Mouse (Mus musculus) left cerebral cortex, adult 9 months (tissue): ENCODE data around the gene N4bp3.
A peak's percentile ranks its signal among the peaks of the same experiment; 100 is the strongest.
"Not testable (repeated sequence)": the region's sequence is repeated elsewhere in the genome, so short reads cannot be mapped to it uniquely, and the experiment has no call there.

Source experiments
- DNase-seq, 2 experiments: peaks; one replicate each; pipeline ENCODE4 v3.0.0; 2022; ENCODE audit warnings: low spot score in 2 of 2

N4bp3 gene

DNA sequence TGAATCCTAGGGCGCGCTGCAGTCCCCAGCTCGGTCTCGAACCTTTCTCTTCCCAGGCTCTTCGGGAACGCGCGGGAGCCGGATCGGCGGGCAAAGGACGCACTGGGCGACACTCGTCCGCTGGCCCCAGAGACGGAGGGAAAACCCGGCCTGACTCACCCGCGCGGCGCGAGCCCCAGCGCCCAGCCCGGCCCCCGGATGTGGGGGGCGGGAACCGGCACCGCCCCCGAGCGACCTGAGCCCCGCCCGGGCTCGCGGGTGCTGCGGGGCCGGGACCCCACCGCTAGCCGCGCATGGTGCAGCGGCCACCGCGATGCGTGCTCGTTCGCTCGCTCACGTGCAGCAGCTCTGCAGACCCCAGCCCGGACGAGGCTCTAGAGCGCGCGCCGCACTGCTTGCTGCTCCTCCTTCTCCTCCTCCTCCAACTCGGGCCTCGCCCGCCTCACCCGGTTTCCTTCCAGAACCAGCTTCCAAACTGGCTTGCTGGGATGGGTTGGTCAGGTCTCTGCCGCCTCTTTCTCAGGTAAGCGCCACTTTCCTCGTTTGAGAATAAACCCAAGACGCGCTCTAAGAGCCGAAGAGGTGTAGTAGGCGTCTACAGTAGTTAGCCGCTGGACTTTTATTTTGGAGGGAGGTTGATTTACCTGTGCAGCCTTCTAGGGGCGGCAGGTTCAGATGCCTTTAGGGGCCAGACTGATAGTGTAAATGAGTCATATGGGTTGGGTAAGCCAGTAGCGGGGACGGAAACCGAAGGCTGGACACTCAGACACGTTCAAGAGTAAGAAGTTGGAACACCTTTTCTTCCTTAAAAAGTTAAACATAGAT lies at the start of gene N4bp3, which contains the start of gene D930048N14Rik:
TSS of gene N4bp3 (minus strand) at position 152 of the 825 bp plus-strand sequence.
TSS of gene D930048N14Rik (plus strand) at position 264 of the 825 bp plus-strand sequence.
- DNase-seq: no peak

DNA sequence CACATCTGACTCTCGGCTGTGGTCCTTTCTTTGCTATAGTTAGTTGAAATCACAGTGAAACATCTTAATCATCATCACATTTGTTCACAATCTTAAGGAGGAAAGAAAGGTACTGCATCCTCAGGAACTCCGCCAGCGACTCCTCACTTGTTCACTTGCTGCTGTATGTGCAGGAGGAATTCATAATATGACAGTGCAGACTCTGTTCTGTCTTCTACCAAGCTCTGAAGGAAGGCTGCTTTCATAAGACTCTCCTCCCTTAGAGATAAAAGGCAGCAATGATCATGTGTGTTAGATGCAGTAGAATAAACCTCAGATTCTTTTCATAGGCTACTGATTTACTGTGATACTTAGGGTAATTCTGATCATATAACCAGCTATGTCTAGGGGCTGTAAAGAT lies 44.3 kb upstream of the N4bp3 start:
- no peak for DNase-seq

- not testable (repeated sequence) for DNase-seq
These were observed 40.0 kb upstream of the N4bp3 start for GRCm38 (mm10) chr11:51690597-51690996.

GRCm38 (mm10) chr11:51689343-51689742 lies 38.7 kb upstream of the N4bp3 start:
- DNase-seq: no peak

- DNase-seq: peak; percentile 99
These were observed 38.0 kb upstream of the N4bp3 start, which contains the start of gene 0610009B22Rik for GRCm38 (mm10) chr11:51688330-51689328. TSS of gene 0610009B22Rik (minus strand) at chr11:51688874.

DNA sequence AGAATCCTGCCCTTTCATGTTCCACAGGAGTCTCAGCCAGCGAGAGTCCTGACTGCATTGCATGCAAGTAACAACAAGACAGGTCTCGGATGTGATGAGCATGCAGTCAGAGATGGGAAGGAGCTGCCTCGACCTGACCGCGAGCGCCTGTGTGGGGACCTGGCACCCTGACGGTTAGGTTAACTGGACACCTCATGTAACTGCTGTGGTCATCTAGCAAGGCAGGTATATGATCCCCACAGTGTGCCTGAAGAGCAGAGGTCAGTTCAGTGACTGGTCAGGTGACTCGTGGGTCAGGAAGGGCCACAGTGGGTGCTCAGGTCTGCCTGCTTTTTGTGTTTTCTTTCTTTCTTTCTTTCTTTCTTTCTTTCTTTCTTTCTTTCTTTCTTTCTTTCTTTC lies 31.3 kb upstream of the N4bp3 start:
- no peak for DNase-seq

- peak in 1 of 2 experiments; percentile 86 for DNase-seq
These were observed 30.8 kb upstream of the N4bp3 start for GRCm38 (mm10) chr11:51681324-51681975.

- no peak for DNase-seq
These were observed 28.8 kb upstream of the N4bp3 start for GRCm38 (mm10) chr11:51679466-51679865.

DNA sequence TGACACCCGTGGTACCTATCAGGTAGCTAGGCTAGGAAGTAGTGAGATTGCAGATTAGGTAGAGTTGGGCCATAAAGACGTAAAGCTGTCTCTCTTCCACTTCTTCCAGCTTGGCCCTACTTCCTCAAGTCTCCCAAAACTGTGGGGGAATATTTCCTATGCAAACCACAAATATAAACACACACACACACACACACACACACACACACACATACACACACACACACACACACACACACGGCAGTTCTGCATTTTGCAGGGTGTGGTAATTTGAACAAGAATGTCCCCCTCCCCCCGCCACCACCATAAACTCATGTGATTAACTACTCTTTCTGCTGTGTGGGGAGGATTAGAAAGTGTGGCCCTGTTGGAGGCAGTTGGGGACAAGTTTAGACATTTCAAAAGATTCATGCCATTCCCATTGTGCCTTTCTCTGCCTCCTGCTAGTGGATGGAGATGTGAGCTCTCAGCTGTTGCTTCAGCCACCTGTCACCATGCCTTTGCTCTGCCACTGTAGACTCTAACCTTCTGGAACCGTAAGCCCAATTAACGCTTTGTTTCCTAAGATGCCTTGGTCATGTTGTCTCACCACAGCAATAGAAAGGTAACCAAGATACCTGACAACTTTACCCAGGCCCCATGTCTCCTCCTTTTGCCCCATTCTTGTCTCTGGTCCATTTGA lies 27.2 kb upstream of the N4bp3 start:
- DNase-seq: no peak

- DNase-seq: no peak
These were observed 24.7 kb upstream of the N4bp3 start for GRCm38 (mm10) chr11:51675386-51675785.

- DNase-seq: no peak
These were observed 22.6 kb upstream of the N4bp3 start for GRCm38 (mm10) chr11:51673291-51673690.

GRCm38 (mm10) chr11:51671376-51671775 lies 20.7 kb upstream of the N4bp3 start:
- DNase-seq: no peak

GRCm38 (mm10) chr11:51670846-51671245 lies 20.2 kb upstream of the N4bp3 start:
- DNase-seq: no peak

DNA sequence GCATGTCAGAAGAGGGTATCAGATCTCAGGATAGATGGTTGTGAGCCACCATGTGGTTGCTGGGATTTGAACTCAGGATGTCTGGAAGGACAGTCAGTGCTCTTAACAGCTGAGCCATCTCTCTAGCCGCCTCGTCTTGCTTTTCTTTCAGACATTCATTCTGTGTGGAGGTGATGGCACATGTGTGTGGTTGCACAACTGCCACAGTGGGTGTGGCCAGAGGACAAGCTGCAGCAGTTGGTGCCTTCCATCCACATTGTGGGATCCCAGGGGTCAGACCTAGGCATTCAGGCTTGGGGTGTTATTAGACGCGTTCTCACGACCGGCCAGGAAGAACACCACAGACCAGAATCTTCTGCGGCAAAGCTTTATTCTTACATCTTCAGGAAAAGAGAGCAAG lies 14.1 kb upstream of the N4bp3 start:
- DNase-seq: not testable (repeated sequence)

DNA sequence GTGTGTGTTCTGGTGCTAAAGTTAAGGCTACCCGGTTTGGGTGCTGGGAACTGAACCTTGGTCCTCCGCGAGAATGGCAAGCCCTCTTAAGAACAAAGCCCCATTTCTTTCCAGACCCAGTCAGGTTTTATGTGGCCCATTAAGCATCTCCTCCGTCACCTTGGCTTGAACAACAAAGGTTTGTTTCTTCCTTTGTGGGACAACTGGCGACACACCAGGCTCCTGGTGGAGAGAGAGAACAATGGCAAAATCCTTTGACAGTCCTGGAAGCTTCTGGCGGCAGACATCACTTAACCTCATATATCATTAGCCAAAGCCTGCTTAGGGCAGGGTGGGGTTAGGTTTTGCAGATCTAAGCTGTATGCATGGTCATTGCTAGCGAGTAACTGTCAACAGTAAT lies 12.0 kb upstream of the N4bp3 start:
- no peak for DNase-seq

GRCm38 (mm10) chr11:51661867-51662365 lies 11.3 kb upstream of the N4bp3 start:
- DNase-seq: no peak

GRCm38 (mm10) chr11:51658705-51659104 lies 8.1 kb upstream of the N4bp3 start:
- no peak for DNase-seq

DNA sequence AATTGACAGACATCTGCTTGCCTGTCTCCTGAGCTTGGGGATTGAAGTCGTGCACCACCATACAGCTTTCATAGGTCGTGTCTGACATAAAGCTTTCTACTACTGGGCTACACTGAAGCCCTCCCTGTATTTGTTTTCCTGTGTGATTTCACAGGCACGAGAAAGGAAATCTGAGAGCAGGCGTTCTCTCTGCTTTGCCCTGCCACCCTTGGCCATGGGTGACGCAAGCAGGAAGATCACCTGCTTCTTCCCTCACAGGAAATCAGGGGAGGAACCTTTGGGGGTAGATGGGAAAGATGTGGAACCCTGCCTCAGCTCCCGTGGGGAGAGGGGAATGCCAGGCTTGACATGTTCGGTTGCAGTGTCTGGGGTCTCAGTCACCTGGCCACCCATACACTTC lies 7.6 kb upstream of the N4bp3 start:
- DNase-seq: no peak

DNA sequence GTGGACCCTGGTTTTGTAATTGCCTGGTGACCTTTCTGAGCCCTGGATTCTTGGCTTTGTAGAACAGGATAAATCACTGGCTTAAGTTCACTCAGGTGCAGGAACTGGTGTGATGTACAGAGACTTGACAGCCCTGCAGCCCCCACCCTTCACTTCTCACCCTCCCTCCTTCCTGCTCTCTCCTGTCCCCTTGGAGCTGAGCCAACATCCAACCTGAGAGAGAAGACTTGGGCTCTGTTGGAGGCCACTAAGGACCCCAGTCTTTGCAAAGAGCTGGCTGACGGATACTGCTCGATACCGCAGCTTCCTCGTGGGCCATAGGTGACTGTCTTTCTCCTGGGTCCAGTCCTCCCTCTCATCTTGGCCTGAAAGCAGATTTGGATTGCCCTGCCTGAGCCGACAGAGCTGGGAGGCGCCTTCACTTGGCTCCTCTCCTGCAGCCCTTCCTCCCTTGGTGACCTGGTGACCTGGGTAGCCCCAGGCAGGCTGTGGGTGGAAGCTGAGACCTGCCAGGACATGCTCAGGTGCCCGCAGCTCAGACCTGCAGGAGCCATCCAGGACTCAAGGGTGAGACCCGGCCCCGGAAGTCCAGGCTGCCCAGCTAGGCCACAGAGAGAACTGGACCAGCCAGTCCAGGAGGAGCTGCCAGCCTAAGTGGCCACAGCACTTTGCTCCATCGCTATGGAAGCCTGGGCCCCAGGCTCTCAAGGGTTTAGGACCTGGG lies 6.3 kb upstream of the N4bp3 start:
- no peak for DNase-seq

GRCm38 (mm10) chr11:51654891-51655290 lies 4.2 kb upstream of the N4bp3 start:
- no peak for DNase-seq
